Mouse (Mus musculus): ENCODE measurements at regions not wholly inside any gene's neighbourhood (a gene's known extent, or its start where the extent isn't known, plus 50 kb on each side); places are given as distances from the start of the nearest gene placed in this dataset.
"Not testable (repeated sequence)": the region's sequence is repeated elsewhere in the genome, so short reads cannot be mapped to it uniquely, and the experiment has no call there.

DNA sequence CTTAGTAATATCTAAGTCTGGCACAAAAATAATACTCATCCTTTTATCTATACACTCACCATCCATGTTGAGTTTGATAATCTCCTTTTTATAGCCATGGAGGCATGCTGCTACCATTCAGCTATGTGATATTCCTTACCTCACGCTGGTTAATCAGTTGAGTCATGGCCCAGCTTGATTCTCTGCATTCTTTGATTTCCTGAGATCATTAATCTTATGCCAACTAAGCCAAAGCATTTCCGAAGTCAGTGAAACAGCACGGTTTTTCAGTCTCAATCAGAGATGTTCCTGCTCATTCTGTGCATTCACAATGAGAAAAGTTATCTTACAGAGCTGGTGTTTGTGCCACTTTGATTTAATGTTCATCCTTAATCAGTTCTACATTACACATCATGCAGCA, 380.7 kb upstream of the Dsel start:
- DNase-seq (ENCODE audit: low read depth) = no peak

DNA sequence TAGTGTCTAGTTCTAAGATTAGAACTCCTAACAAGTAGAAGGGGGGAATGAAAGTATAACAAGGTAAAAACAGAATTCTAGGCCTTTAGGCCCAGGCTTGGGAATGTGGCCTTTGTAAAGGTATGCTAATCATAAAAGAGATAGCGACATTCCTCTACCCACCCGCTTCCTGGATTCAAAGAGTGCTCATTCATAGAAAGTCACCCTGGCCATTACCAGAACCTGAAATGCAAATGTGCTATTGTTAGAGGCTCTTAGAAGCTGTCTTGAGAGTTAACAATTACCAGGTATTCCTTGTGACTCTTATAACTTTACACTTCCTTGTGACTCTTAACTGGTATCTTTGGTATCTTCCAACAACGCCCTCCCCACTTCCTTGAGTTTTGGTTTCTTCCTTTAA, 360.8 kb upstream of the Dsel start:
- DNase-seq (ENCODE audit: low read depth) = not testable (repeated sequence)

DNA sequence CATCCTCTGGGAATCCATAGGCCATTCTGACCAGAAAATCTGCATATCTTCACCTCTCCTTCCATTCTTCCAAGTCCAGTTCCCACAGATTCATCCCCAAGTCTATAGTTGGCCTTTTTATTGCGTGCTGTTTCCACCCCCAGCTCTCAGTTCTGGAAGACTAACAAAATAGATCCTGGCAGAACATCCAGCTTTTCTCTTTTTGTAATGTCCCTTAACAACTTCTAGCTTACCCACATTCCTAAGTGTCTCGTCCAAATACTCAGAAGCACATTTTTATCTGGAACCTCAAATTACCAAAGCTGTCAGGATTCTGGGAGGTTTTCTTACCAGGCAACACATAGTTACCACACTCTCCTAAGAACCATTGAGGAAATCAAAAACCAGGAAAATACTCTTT, 327.9 kb upstream of the Dsel start:
- no peak for DNase-seq (ENCODE audit: low read depth)

- peak; percentile 64 for DNase-seq (ENCODE audit: low read depth)
These were observed 315.7 kb upstream of the Dsel start for GRCm38 (mm10) chr1:112180446-112180845.

Measured in gonadal fat pad, adult 2 months (tissue).